Mouse (Mus musculus): Measurements from ENCODE around the gene Islr2.
"Not testable (repeated sequence)": the region's sequence is repeated elsewhere in the genome, so short reads cannot be mapped to it uniquely, and the experiment has no call there.

The Islr2 gene

DNA sequence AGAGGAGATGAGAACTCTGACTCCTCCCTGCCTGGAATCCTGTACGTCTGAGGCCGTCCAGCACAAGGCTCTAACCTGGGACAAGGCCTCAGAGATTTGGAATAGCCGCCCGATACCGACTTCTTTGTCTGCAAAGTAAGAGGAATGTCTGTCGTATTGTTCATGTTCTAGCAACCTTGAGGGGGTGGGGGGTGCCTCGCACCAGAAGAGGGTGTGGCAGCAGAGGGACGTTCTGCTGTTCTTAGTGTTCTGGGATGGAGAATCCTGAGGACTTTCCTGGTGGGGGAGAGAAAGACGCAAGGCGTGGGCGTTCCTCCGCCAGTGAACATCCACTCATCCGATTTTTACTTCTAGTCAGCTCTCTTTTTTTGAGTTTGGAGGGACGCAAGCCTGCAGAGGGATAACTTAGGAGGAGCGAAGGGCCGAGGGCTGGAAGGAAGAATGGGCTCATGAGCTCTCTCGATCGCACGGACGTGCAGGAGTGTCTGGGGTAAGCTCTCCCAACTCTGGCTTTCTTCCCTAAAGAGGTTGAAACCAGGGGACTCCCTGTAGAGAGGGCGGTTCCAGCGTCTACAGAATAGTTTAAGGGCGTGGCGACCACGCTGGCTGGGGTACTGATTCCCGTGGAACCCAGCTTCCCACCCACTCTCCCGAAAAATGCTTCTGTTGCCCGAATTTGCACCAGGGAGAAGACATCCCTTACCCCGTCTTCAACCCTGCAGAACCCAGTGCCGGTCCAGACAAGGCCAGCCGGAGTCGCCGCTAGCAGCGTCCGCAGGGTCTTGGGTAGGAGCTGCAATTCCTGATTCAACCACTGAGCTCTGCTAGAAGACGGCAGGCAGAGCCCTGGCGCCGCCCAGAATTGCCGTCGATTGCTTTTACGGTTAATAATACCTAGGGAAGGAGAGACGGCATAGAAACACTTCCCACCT is at the start of gene Islr2, which contains the start of gene Islr:
TSS of gene Islr2 (minus strand) at position 804 of the 932 bp plus-strand sequence.
TSS of gene Islr (minus strand) at position 791 of the 932 bp plus-strand sequence.
- ATAC-seq (ENCODE audit: insufficient number of reproducible peaks, low FRiP score, low TSS enrichment): no peak

DNA sequence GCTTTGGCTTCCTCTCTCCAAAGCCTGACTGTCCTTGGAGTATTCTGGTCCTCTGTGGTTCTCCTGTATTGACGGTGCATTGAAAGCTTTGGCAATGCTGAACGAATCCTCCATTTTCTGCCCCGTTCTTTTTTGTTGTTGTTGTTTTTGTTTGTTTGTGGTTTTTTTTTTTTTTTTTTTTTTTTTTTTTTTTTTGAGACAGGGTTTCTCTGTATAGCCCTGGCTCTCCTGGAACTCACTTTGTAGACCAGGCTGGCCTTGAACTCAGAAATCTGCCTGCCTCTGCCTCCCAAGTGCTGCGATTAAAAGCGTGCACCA is 49.6 kb upstream of the Islr2 start:
- not testable (repeated sequence) for ATAC-seq (ENCODE audit: insufficient number of reproducible peaks, low FRiP score, low TSS enrichment)

GRCm38 (mm10) chr9:58253033-58253804 is 49.1 kb upstream of the Islr2 start, which contains the start of gene Stoml1:
TSS of gene Stoml1 (plus strand) at chr9:58253164.
- ATAC-seq (ENCODE audit: insufficient number of reproducible peaks, low FRiP score, low TSS enrichment): peak; percentile 96

GRCm38 (mm10) chr9:58250730-58251129 is 46.6 kb upstream of the Islr2 start:
- ATAC-seq (ENCODE audit: insufficient number of reproducible peaks, low FRiP score, low TSS enrichment): not testable (repeated sequence)

DNA sequence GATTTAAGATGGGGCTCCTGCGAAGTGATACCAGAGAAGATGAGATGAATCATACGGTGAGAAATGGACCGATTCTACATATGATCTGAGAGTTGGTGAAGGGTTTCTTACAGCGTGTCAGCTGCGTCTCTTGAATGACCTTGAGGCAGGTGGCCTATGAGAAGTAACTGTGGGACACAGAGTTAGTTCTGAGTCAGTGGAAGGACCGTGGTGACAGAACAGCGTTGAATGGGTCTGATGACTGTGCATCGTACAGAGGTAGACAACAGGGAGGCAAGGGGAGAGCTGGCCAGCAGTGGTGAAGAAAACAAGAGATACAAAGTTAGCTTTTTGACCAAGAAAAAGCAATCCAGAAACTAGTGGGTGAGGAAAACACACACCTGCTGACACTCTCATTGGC is 46.2 kb upstream of the Islr2 start:
- ATAC-seq (ENCODE audit: insufficient number of reproducible peaks, low FRiP score, low TSS enrichment): no peak

GRCm38 (mm10) chr9:58249592-58250192 is 45.6 kb upstream of the Islr2 start, which contains the start of gene Pml:
TSS of gene Pml (minus strand) at chr9:58249786.
- ATAC-seq (ENCODE audit: insufficient number of reproducible peaks, low FRiP score, low TSS enrichment): 0 out of 2 replicates have a peak, but pooled peaks have one; percentile 18

DNA sequence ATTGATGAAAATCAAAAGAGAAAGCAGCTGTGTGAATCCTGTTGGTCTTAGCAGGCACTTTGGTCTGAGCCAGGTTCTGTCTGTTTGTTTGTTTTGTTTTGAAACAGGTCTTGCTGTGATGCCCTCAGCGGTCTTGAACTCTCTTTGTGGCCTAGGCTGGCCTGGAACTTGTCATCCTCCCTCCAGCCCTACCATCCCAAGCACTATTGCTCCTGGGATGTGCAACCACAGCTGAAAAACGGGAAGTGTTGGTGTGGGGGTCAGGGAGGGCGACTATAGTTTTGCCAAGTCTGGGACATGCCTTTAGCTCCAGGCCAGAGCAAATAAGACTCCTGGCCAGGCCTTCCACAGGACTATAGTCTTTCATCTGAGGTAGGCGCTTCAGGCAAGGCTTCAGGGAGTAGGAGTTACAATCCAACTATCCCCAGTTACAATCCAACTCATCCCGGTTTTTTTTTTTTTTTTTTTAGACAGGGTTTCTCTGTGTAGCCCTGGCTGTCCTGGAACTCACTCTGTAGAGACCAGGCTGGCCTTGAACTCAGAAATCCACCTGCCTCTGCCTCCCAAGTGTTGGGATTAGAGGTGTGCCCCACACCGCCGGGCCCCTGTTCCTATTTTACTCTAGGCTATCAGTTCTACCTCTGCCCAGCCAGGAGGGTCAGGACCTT is 44.8 kb upstream of the Islr2 start:
- ATAC-seq (ENCODE audit: insufficient number of reproducible peaks, low FRiP score, low TSS enrichment): no peak

DNA sequence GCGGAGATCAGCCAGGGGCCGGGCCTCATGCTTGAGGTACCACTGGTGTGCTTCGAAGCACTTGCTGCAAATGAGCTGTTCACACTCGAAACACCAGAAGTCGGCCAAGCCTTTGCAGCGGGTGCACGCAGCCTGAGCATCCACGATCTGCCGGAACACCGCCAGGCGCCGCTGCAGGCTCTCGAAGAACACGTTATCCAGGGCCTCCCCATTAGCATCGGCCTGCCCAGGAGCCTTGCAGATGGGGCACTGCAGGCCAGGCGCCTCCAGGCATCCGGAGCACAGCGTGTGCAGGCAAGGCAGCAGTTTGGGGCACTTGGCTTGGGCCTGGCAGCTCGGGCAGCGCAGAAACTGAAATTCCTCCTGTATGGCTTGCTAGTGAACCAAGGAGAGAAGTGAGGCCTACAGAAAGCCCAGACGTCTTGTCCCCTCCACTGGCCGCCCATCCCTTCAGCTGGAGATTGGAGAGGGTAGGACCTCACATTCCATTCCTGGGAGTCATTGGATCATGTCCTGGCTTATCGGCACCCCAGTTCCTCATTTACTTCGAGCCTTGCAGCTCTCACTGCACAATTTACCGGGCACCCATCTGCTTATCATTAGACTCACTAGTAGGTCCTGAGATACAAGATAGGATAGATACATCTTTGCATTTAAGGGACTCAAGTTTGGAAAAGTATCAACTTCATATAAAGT is 43.1 kb upstream of the Islr2 start:
- peak; percentile 64; the same call in 1 of the 2 replicates for ATAC-seq (ENCODE audit: insufficient number of reproducible peaks, low FRiP score, low TSS enrichment)

GRCm38 (mm10) chr9:58246083-58246591 is 42.0 kb upstream of the Islr2 start:
- ATAC-seq (ENCODE audit: insufficient number of reproducible peaks, low FRiP score, low TSS enrichment): no peak

DNA sequence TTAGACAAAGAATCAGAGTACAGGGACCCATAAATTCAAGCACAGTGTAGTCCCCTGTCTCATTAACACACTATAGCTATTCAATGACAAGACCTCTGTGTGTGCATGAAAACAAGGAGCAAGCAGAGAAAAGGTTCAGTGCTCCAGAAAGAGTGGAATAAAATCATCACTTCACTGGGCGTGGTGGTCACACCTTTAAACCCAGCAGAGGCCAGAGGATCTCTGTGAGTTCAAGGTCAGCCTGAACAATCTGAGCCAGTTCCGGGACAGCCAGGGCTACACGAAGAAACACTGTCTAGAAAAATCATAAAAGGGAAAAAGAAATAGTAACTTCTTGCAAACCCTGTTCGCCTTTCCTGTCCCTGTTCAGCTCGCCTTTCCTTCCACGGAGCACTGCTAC is 39.6 kb upstream of the Islr2 start:
- no peak for ATAC-seq (ENCODE audit: insufficient number of reproducible peaks, low FRiP score, low TSS enrichment)

- no peak for ATAC-seq (ENCODE audit: insufficient number of reproducible peaks, low FRiP score, low TSS enrichment)
These were observed 38.6 kb upstream of the Islr2 start for GRCm38 (mm10) chr9:58242696-58243095.

DNA sequence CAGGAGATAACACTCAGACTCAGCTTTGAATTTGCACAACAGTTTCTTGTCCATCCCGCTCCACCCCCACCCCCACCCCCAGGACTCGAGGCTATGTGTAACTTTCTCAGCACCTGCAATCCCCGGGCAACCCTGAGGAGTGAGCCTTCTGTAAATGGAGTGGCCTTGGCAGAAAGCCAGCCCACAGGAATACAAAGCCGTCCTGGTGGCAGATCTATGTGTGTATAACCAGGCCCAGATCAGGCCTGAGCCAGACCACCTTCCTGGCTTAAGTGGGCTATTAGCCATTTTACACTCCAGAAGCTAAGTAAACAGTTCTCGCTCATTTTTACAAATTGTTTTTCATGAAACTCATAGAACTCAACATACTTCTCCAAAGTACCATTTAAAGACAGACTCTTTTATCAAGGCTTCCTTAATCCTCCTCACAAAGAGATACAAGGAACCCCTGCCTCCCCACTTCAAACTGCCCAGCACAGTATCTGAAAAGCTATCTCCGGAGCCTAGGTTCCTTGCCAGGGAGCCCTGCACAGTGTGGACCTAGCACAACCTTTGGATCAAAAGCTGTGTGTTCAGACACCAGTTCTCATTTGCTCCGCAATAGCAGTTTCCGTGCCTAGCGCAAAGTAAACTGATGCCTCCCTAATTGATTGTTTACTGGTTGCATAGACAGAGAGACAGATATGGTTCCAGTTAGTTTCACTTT is 37.8 kb upstream of the Islr2 start:
- no peak for ATAC-seq (ENCODE audit: insufficient number of reproducible peaks, low FRiP score, low TSS enrichment)

DNA sequence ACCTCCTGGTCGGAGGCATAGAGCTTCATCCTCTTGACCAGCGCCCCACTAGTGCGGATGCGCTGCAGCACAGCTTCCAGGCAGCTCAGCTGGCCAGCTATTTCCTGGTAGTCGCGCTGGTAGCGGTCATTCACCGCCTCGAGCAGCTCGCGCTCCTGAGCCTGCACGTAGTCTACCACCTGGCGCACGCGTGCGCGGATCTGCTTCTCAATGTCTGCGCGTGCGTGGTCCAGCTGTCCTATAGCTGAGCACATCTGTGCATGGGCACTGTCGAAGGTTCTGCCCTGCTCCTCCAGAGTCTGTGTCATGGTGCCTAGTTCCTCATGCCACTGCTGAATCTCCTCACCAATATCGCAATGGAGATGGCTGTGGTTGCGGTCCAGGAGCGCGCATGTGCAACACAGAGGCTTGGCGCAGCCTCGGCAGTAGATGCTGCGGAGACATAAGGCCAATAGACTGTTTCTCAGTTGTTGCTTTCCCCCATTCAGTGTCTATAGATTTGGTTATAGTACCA is 30.4 kb upstream of the Islr2 start:
- no peak for ATAC-seq (ENCODE audit: insufficient number of reproducible peaks, low FRiP score, low TSS enrichment)

- ATAC-seq (ENCODE audit: insufficient number of reproducible peaks, low FRiP score, low TSS enrichment): no peak
These were observed 28.3 kb upstream of the Islr2 start for GRCm38 (mm10) chr9:58232374-58232773.

- no peak for ATAC-seq (ENCODE audit: insufficient number of reproducible peaks, low FRiP score, low TSS enrichment)
These were observed 27.6 kb upstream of the Islr2 start for GRCm38 (mm10) chr9:58231746-58232145.

GRCm38 (mm10) chr9:58228777-58229466 is 24.8 kb upstream of the Islr2 start:
- ATAC-seq (ENCODE audit: insufficient number of reproducible peaks, low FRiP score, low TSS enrichment): no peak

DNA sequence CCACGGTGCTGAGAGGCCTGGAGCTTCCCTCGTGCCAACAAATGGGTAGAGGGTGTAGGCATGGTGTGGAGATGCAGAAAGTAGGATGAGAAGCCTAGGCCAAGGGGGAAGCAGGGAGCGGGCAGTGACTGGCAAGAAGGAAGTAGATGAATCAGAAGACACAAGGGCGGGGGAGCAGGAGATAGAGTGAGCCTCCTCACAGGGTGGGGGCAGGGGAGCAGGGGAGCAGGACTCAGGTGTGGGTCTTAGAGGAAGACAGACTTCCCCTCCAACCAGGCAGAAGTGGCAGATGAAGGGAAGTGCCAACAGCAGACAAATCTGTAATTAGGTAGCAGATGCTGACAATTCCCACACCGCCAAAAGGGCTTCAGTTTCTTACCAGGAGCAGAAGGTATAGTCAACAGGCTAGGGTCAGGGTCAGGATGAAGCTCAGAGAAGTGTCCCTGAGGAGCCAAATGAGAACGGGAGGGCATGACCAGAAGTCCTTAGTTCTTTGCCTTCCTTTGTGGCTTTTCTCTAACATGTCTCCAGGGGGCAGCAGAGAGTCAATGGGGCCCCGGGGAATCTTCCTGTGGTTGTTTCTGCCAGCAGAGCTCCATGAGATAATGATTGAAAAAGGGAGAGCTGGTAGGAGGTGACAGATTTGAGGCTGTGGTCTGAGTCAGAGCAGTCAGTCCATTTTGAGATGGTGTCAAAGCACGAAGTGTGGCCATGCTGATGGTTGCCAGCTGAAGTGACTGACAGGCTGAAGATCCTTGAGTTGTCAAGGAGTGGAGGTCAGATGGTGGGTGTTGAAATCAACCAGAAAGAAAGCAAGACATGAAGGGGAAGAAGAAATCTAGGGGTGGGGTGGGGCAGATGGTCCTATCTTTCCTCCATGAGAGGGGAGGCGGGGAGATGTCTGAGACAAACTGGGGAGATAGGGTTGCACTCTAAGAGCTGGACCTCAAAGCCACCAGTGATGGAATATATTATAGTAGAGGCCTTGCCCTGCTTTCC is 22.1 kb upstream of the Islr2 start:
- ATAC-seq (ENCODE audit: insufficient number of reproducible peaks, low FRiP score, low TSS enrichment): no peak

All from cerebellum, adult (tissue).